Mouse (Mus musculus): ENCODE measurements around the gene BC024978.

- TF ChIP-seq CTCF (IDR thresholded peaks at IDR 0.05; ENCODE audit: control insufficient read depth, insufficient read depth, insufficient replicate concordance, low read depth, low read length) = no peak
- TF ChIP-seq POLR2A (IDR thresholded peaks at IDR 0.05; ENCODE audit: control insufficient read depth, low read depth, low read length) = no peak
These were observed 63.7 kb downstream of the BC024978 start for GRCm38 (mm10) chr7:27259271-27259721.

Data from testis, adult 2 months (tissue).